Mouse (Mus musculus): ENCODE measurements around the gene Pam.

Pam gene

DNA sequence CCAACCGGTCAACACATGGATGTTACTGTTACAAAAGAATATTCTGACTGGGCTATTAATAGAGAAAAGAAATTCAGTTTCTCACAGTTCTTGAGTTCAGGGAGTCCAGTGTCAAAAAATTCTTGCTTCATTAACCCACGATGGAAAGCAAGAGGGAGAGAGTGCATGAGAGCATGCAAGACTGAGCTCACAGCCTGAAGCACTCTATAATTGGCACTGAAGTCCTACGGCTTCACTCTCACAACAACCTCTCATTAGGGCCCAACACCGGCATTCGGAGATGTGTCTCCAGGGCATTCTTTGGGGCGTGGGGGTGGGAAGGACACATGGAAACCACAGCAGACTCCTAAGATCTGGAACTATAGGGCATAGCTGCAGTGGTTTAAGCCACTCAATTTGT, 12.5 kb downstream of the Pam start:
- no peak for DNase-seq (ENCODE audit: inconsistent age in 2 of 2, low spot score in 1 of 2)

DNA sequence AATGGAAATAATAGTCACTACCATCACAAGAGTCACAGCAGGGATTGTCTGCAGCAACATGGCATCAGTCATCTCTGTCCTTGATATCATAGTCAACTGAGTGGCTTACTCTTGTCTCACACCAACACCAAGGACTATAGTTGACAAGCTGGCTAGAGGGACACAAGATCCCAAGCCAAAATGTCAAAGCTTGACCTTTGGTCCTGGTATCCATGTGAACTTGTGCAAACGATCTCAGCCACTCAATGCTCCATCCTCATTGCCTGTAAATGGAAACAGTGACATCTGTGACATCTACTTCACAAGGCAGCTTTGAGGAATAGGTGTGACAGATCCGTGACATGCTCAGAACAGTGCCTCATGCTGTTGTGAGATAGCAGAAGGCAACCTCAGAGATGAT, 15.0 kb downstream of the Pam start:
- peak in 1 of 2 experiments; percentile 75 for DNase-seq (ENCODE audit: inconsistent age in 2 of 2, low spot score in 1 of 2)

- DNase-seq (ENCODE audit: inconsistent age in 2 of 2, low spot score in 1 of 2), result no peak
These were observed 15.8 kb downstream of the Pam start for GRCm38 (mm10) chr1:98079640-98080039.

DNA sequence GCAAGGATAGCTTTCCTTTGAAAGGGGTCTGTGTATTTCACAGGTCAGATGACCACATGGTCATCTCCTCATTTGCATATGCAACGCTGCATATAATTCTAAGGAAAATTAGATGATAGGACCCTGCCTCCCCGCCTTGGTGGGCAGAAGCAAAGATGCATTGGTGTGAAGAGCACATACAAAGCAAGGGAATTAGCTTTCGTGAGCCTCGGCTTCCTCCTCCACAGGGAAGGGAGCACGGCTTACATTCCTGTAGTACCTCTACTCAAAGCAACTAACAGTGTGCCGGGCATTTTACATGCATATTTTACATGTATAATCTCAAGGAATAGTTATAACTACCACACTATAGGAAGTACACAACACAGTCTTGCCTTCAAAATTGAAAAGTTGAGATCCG, 16.7 kb downstream of the Pam start:
- DNase-seq (ENCODE audit: inconsistent age in 2 of 2, low spot score in 1 of 2), result no peak

GRCm38 (mm10) chr1:98073826-98074225, 21.6 kb downstream of the Pam start:
- no peak for DNase-seq (ENCODE audit: inconsistent age in 2 of 2, low spot score in 1 of 2)

- peak in 1 of 2 experiments; percentile 54 for DNase-seq (ENCODE audit: inconsistent age in 2 of 2, low spot score in 1 of 2)
These were observed 22.3 kb downstream of the Pam start for GRCm38 (mm10) chr1:98073127-98073526.

- DNase-seq (ENCODE audit: inconsistent age in 2 of 2, low spot score in 1 of 2), result peak; percentile 81 to 91
These were observed 23.4 kb downstream of the Pam start for GRCm38 (mm10) chr1:98072045-98072444.

DNA sequence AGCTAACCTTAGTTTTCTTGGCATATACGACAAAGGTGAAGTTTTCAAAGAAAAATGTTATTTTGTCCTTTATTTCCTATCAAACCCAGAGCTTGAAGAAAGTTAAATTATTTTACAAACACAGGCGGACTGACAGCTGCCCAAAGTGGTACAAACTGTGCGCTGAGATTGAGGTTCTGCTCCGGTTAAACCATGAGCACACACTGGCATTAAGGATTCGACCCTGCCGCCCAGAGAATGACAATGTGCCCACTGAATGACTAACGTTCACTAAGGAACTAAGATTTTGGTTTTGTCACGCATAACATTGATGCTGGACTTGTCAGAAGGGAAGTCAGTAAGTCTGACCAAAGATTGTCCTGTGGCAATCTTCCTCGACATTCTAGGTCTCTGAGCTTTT, 24.0 kb downstream of the Pam start:
- DNase-seq (ENCODE audit: inconsistent age in 2 of 2, low spot score in 1 of 2), result no peak

DNA sequence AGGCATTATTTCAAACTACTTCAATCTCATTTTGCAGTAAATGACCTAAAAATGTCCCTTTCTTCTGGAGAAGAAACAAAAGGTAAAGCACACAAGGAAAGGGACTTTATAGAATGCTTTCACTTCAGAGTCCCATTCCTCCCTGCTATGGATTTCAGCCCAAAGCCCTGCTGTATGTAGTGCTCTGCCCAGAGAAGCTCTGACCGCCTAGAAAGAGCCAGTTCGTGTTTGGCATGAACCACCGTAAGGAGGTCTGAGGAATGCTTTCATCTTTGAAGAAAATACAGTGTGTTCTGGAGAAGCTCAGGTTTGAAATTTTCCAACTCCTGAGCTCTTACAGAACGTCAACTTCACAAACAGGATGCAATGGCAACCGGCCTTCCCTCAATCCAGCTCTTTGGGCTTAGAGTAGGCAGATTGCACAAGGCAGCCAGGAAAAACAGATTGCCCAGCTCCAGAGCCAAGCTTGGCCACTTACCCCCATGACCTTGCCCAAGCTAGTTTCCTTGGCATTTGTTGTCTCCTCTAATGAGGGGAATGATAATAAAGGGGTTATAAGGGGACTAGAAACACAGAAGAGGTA, 24.6 kb downstream of the Pam start:
- peak; percentile 37 to 85 for DNase-seq (ENCODE audit: inconsistent age in 2 of 2, low spot score in 1 of 2)

DNA sequence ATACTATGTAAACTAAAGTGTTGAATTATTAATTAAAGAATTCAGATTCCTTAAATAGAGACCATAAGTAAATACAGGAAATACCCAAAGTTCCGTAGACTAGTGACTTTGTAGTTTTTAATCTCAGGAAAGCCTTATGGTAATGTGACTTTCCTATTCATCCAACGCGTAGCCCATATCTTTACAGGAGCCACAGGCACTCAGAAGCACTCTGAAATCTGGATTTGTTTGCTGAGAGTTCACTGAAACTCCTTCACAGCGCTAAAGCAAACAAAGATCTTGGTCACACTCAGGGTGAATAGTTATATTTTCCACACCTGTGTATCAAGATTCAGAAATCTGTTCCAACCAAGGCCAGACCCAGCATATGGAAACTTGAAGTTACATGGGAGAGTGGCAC, 27.3 kb downstream of the Pam start:
- no peak for DNase-seq (ENCODE audit: inconsistent age in 2 of 2, low spot score in 1 of 2)

GRCm38 (mm10) chr1:98062074-98062473, 33.4 kb downstream of the Pam start:
- DNase-seq (ENCODE audit: inconsistent age in 2 of 2, low spot score in 1 of 2), result peak in 1 of 2 experiments; percentile 17

DNA sequence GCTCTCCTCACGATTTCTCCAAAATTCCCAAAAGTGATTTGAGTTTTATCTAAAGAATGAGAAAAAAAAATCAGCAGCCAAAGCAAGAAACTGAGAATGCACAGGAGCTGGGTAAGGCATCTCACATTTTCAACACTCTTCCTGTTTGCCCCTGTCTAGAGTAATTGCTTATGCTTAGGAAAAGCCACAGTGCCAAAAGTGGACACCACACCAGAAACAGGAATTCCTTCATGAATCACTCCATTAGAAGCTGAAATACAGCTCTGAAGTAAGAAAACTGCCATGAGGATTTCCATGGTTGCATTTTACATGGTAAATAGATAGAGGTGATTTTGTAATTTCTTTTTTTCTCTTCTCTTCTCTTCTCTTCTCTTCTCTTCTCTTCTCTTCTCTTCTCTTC, 36.0 kb downstream of the Pam start:
- no peak for DNase-seq (ENCODE audit: inconsistent age in 2 of 2, low spot score in 1 of 2)

DNA sequence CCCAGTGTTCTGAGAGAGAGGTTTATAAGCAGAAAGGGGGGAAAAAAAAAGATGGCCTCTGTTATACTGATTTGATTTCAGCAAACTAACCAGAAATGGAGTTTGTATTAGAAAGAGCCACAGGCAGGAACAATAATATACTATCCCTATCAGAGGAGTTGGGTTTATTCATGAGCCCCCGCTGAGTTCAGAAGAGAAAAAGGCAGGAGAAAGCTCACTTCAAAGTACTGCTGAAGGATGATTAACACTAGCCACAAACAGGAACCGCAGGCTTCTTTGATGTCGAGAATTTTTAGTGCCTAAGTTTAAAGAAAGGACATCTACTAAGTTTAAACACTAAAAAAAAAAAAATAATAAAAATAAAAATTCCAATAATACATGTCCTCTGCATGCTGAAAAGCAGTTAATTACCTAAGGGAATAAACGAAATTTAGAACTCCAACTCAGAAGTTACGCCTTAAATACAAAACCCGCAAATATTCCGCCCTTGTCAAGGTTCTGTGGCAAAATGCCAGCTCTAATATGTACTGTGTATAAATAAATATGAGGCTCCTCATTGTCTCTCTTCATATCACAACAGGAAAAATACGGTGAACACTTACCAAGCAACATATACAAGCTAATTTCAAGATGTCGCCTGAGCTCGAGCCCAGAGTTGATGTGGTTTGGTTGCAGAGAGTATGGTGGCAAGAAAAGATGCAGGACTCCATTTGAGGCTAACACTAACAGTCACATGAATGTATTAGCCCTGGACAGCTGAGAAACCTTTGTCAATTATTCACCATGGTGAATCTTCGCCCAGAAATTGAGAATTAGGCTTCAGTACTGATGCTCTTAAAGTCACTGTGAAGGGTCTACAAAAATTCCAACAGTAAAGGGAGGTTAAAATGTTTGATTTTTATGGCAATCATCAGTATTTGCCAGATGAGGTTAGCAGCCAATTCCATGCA, 38.2 kb downstream of the Pam start:
- peak in 1 of 2 experiments; percentile 36 for DNase-seq (ENCODE audit: inconsistent age in 2 of 2, low spot score in 1 of 2)

DNA sequence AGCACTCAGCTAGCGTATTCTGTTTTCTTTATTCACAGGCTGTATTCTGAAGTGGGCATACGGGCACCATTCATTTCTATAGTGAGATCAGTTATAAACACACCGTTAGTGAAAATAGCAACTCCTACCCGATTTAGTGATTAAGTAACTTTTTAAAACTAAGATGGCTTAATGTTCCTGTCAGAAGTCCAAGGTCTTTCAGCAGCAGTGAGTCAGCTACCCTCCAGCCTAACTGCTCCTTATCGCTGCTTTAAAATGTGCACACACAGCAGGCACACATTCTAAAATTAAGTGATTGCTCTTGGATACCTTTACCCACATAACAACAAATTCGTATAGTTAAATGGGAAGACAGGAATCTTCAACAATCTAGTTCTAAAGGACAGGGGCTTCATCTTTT, 39.2 kb downstream of the Pam start:
- peak; percentile 65 to 83 for DNase-seq (ENCODE audit: inconsistent age in 2 of 2, low spot score in 1 of 2)

- DNase-seq (ENCODE audit: inconsistent age in 2 of 2, low spot score in 1 of 2), result peak in 1 of 2 experiments; percentile 48
These were observed 39.9 kb downstream of the Pam start for GRCm38 (mm10) chr1:98055591-98055990.

DNA sequence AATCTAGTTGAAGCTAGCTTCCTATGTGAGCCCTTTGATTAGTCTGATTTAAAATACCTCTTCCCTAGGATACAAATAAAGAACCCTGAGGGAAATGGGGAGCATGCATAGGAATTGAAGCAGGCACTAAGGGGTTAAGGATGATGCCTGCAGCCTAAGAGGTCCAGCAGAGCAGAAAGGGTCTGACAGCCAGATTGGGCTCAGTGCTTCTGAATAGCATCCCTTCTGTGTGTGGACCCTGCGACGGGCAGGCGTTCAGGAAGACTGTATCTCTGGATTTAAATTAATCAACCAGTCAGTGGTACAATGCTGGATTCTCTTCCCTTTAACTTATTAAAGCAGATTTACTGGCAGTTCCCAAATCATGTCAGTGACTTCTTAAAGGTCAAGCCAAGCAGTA, 41.5 kb downstream of the Pam start:
- peak in 1 of 2 experiments; percentile 43 for DNase-seq (ENCODE audit: inconsistent age in 2 of 2, low spot score in 1 of 2)

DNA sequence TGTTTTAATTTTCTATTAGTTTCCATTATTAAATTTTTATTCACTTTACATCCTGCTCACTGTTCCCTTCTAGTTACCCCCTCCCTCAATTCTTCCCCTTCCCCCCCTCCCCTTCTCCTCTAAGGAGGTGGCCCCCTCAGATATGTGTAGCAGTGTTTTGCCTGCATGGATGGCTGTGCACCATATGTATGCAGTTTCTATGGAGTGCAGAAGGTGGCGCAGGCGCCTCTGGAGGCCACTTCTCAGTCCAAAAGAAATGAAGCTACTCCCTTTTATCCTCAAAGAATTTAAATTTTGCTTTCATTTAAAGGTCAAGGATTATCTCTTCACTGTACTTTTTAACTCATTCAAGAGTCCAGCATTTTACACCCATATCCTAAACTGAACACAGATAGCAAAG, 42.0 kb downstream of the Pam start:
- peak; percentile 54 to 72 for DNase-seq (ENCODE audit: inconsistent age in 2 of 2, low spot score in 1 of 2)

DNA sequence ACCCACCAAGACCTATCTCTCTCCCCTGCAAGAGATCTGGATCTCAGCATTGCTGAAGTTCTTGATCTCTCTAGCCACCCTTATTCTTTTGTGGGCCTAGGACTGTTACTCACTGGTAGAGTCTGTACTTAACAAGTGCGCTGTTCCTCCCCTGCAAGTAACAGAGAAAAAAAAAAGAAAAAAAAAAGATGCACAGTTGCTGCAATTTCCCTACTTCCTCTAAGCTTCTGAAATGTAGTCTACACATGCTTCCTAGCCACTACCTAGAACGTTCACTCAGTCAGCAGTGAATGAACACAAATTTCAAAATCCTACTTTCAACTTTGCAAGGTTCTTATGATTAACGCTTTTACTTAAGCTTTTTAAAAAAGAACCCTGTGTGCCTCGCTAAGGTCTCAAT, 42.7 kb downstream of the Pam start:
- no peak for DNase-seq (ENCODE audit: inconsistent age in 2 of 2, low spot score in 1 of 2)

GRCm38 (mm10) chr1:98051039-98051438, 44.4 kb downstream of the Pam start:
- DNase-seq (ENCODE audit: inconsistent age in 2 of 2, low spot score in 1 of 2), result peak in 1 of 2 experiments; percentile 33

DNA sequence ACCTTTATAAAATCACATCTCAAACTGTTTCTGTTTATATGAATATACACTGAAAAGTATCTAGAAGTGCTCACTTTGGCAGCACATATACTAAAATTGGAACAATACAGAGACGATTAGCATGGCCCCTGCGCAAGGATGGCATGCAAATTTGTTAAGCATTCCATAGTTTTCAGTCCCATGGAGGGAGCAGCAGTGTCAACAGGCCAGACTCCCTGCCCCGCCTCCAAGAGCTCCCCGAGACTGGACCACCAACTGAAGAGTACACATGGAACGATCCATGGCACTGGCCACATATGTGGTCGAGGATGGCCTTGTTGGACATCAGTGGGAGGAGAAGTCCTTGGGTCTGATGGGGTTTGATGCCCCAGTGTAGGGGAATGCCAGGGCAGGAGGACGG, 45.7 kb downstream of the Pam start:
- peak in 1 of 2 experiments; percentile 66 for DNase-seq (ENCODE audit: inconsistent age in 2 of 2, low spot score in 1 of 2)

DNA sequence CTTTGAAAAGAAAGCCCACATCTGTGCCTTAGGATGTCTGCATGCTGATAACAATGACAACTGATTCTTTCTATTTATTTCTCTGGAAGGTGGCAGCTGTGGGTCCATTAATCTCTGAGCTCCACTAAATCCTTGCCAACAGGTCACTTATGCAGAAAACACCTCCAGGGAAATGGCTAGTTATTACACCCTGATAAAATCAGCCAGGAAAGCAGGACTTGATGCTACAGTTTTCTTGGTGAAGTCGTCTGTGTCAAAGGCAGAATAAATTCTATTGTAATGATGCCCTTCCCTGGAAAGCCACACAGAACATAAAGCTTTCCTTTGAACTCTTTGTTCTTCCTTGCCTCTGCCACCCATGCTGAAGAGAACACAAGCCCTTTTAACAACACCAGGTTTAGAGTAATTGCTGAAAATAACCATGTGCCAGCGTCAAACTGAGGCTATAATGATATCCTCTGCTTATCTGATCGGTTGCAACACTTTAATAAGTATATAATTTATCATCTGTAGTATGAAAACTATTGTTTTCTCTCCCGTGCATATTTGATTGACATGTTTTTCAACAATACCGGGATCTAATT, 47.1 kb downstream of the Pam start:
- DNase-seq (ENCODE audit: inconsistent age in 2 of 2, low spot score in 1 of 2), result peak in 1 of 2 experiments; percentile 44
